Mouse (Mus musculus) gastrocnemius, postnatal 4 days (tissue): ENCODE results near the gene Cdk11b. TPM values are rescaled to one million over a fixed set of nuclear protein-coding genes. Genes with fewer than 3 reads are reported as not detected.

ENCODE experiments used
- total RNA-seq, 2 experiments: library from RNA; stranded (reverse); gene quantifications; 2 replicates each; pipeline ENCODE4 v1.2.3; 2021

Cdk11b gene
- total RNA-seq, 2 experiments from 2014 or later, result 35.8 to 44.0 TPM

Other genes starting within 250 kb of the Cdk11b start
- gene Gabrd, start 226.7 kb upstream of the Cdk11b start, total RNA-seq, result 1 to 10 TPM in 1 of 2 experiments, under 1 TPM in 1; 0.78 to 1.2 TPM
- gene Cfap74, start 215.7 kb upstream of the Cdk11b start, total RNA-seq, result 1 to 10 TPM; 1.7 to 2.6 TPM
- gene Tmem52, start 155.7 kb upstream of the Cdk11b start, total RNA-seq, result 10 to 100 TPM; 65.3 to 85.5 TPM
- 100 to 1,000 TPM; 272 to 286 TPM for gene Gnb1, start 133.5 kb upstream of the Cdk11b start, total RNA-seq
- 10 to 100 TPM; 31.8 to 33.1 TPM for gene Nadk, start 62.5 kb upstream of the Cdk11b start, total RNA-seq
- 10 to 100 TPM; 12.0 to 13.0 TPM for gene Slc35e2, start 23.4 kb upstream of the Cdk11b start, total RNA-seq
- not detected for gene Gm10563, start 20.6 kb downstream of the Cdk11b start, total RNA-seq
- 10 to 100 TPM; 30.1 to 37.9 TPM for gene Mmp23, start 28.5 kb downstream of the Cdk11b start, total RNA-seq
- 10 to 100 TPM; 25.9 to 27.1 TPM for gene Mib2, start 44.3 kb downstream of the Cdk11b start, total RNA-seq
- gene Fndc10, start 69.5 kb downstream of the Cdk11b start, total RNA-seq, result 10 to 100 TPM in 1 of 2 experiments, 1 to 10 TPM in 1; 9.8 to 10.4 TPM
- gene Ssu72, start 79.9 kb downstream of the Cdk11b start, total RNA-seq, result 10 to 100 TPM; 61.5 to 63.0 TPM
- gene Tmem240, start 109.9 kb downstream of the Cdk11b start, total RNA-seq, result 1 to 10 TPM; 1.3 to 1.5 TPM
- gene Atad3a, start 136.2 kb downstream of the Cdk11b start, total RNA-seq, result 10 to 100 TPM; 44.4 to 46.1 TPM
- gene Vwa1, start 149.8 kb downstream of the Cdk11b start, total RNA-seq, result 10 to 100 TPM; 23.4 to 26.4 TPM
- 1 to 10 TPM; 3.8 to 5.1 TPM for gene Tmem88b, start 161.0 kb downstream of the Cdk11b start, total RNA-seq
- gene Ankrd65, start 165.6 kb downstream of the Cdk11b start, total RNA-seq, result under 1 TPM in 1 of 2 experiments, not detected in 1; 0.39 TPM
- gene Mrpl20, start 178.0 kb downstream of the Cdk11b start, total RNA-seq, result 10 to 100 TPM; 61.5 to 67.5 TPM
- gene Ccnl2, start 187.6 kb downstream of the Cdk11b start, total RNA-seq, result 10 to 100 TPM; 58.0 to 71.0 TPM
- 10 to 100 TPM; 80.6 to 80.9 TPM for gene Aurkaip1, start 206.4 kb downstream of the Cdk11b start, total RNA-seq
- 100 to 1,000 TPM; 138 to 147 TPM for gene Mxra8, start 214.8 kb downstream of the Cdk11b start, total RNA-seq
- 10 to 100 TPM; 82.1 to 85.1 TPM for gene Dvl1, start 222.5 kb downstream of the Cdk11b start, total RNA-seq
- gene Tas1r3, start 238.5 kb downstream of the Cdk11b start, total RNA-seq, result under 1 TPM; 0.26 to 0.34 TPM
- gene Cptp, start 244.6 kb downstream of the Cdk11b start, total RNA-seq, result 10 to 100 TPM; 14.0 to 17.6 TPM
- gene Ints11, start 244.7 kb downstream of the Cdk11b start, total RNA-seq, result 10 to 100 TPM; 22.0 to 25.2 TPM